Mouse (Mus musculus): ENCODE measurements at regions not wholly inside any gene's neighbourhood (a gene's known extent, or its start where the extent isn't known, plus 50 kb on each side); places are given as distances from the start of the nearest gene placed in this dataset.

- no peaks in the 10 kb centered on the region for H3K4me1 ChIP-seq (ENCODE audit: control insufficient read depth, insufficient read depth, low read length)
- 55% methylated on average over 11 of the region's 11 CpGs for WGBS
- TF ChIP-seq POLR2A (IDR thresholded peaks at IDR 0.05; ENCODE audit: insufficient read depth, low read depth, low read length) (no peak), CTCF (IDR thresholded peaks at IDR 0.05; ENCODE audit: insufficient read depth, low read depth, low read length) (no peak)
- H3K27ac ChIP-seq (ENCODE audit: insufficient read depth, low read depth, low read length), result no peak overlapping the region
- H3K4me3 ChIP-seq (ENCODE audit: insufficient read depth, low read depth, low read length), result no peak overlapping the region
These were observed 233.0 kb upstream of the Cxcr4 start for GRCm38 (mm10) chr1:128824916-128825683.

- H3K4me1 ChIP-seq (ENCODE audit: control insufficient read depth, insufficient read depth, low read length), result no peaks in the 10 kb centered on the region
- no peak overlapping the region for H3K27ac ChIP-seq (ENCODE audit: insufficient read depth, low read depth, low read length)
- 5% methylated on average over 8 of the region's 8 CpGs for WGBS
- TF ChIP-seq POLR2A (IDR thresholded peaks at IDR 0.05; ENCODE audit: insufficient read depth, low read depth, low read length), result no peak
- TF ChIP-seq CTCF (IDR thresholded peaks at IDR 0.05; ENCODE audit: insufficient read depth, low read depth, low read length), result no peak
- no peak overlapping the region for H3K4me3 ChIP-seq (ENCODE audit: insufficient read depth, low read depth, low read length)
These were observed 232.1 kb upstream of the Cxcr4 start for GRCm38 (mm10) chr1:128824235-128824634.

GRCm38 (mm10) chr1:128821991-128822390 lies 229.9 kb upstream of the Cxcr4 start:
- 51% methylated on average over 6 of the region's 6 CpGs for WGBS
- Histone ChIP-seq H3K27ac (ENCODE audit: insufficient read depth, low read depth, low read length) (no peak overlapping the region), H3K4me3 (ENCODE audit: insufficient read depth, low read depth, low read length) (no peak overlapping the region), H3K4me1 (ENCODE audit: control insufficient read depth, insufficient read depth, low read length) (no peaks in the 10 kb centered on the region)
- TF ChIP-seq CTCF (IDR thresholded peaks at IDR 0.05; ENCODE audit: insufficient read depth, low read depth, low read length) (no peak), POLR2A (IDR thresholded peaks at IDR 0.05; ENCODE audit: insufficient read depth, low read depth, low read length) (no peak)

GRCm38 (mm10) chr1:128820527-128820926 lies 228.4 kb upstream of the Cxcr4 start:
- TF ChIP-seq CTCF (IDR thresholded peaks at IDR 0.05; ENCODE audit: insufficient read depth, low read depth, low read length), result no peak
- no peak for TF ChIP-seq POLR2A (IDR thresholded peaks at IDR 0.05; ENCODE audit: insufficient read depth, low read depth, low read length)
- Histone ChIP-seq H3K4me1 (ENCODE audit: control insufficient read depth, insufficient read depth, low read length) (no peaks in the 10 kb centered on the region), H3K4me3 (ENCODE audit: insufficient read depth, low read depth, low read length) (no peak overlapping the region), H3K27ac (ENCODE audit: insufficient read depth, low read depth, low read length) (no peak overlapping the region)
- 100% methylated on average over 1 of the region's 1 CpGs for WGBS

GRCm38 (mm10) chr1:128819611-128820010 lies 227.5 kb upstream of the Cxcr4 start:
- Histone ChIP-seq H3K4me3 (ENCODE audit: insufficient read depth, low read depth, low read length) (no peak overlapping the region), H3K27ac (ENCODE audit: insufficient read depth, low read depth, low read length) (no peak overlapping the region), H3K4me1 (ENCODE audit: control insufficient read depth, insufficient read depth, low read length) (no peaks in the 10 kb centered on the region)
- TF ChIP-seq POLR2A (IDR thresholded peaks at IDR 0.05; ENCODE audit: insufficient read depth, low read depth, low read length) (no peak), CTCF (IDR thresholded peaks at IDR 0.05; ENCODE audit: insufficient read depth, low read depth, low read length) (no peak)
- WGBS, result 91% methylated on average over 6 of the region's 6 CpGs

GRCm38 (mm10) chr1:128813379-128813778 lies 221.3 kb upstream of the Cxcr4 start:
- Histone ChIP-seq H3K4me1 (ENCODE audit: control insufficient read depth, insufficient read depth, low read length) (no peaks in the 10 kb centered on the region), H3K4me3 (ENCODE audit: insufficient read depth, low read depth, low read length) (no peak overlapping the region), H3K27ac (ENCODE audit: insufficient read depth, low read depth, low read length) (no peak overlapping the region)
- WGBS, result 92% methylated on average over 5 of the region's 5 CpGs
- TF ChIP-seq POLR2A (IDR thresholded peaks at IDR 0.05; ENCODE audit: insufficient read depth, low read depth, low read length), result no peak
- no peak for TF ChIP-seq CTCF (IDR thresholded peaks at IDR 0.05; ENCODE audit: insufficient read depth, low read depth, low read length)

- H3K4me3 ChIP-seq (ENCODE audit: insufficient read depth, low read depth, low read length), result no peak overlapping the region
- H3K4me1 ChIP-seq (ENCODE audit: control insufficient read depth, insufficient read depth, low read length), result peaks cover 1% of the 10 kb centered on the region; the same call in 1 of the 2 replicates
- TF ChIP-seq POLR2A (IDR thresholded peaks at IDR 0.05; ENCODE audit: insufficient read depth, low read depth, low read length), result no peak
- no peak for TF ChIP-seq CTCF (IDR thresholded peaks at IDR 0.05; ENCODE audit: insufficient read depth, low read depth, low read length)
- no peak overlapping the region for H3K27ac ChIP-seq (ENCODE audit: insufficient read depth, low read depth, low read length)
- 73% methylated on average over 3 of the region's 3 CpGs for whole genome bisulfite sequencing
These were observed 218.8 kb upstream of the Cxcr4 start for GRCm38 (mm10) chr1:128810860-128811259.

GRCm38 (mm10) chr1:128810094-128810493 lies 218.0 kb upstream of the Cxcr4 start:
- peaks cover 3% of the 10 kb centered on the region; the same call in 1 of the 2 replicates for H3K4me1 ChIP-seq (ENCODE audit: control insufficient read depth, insufficient read depth, low read length)
- WGBS, result 90% methylated on average over 2 of the region's 2 CpGs
- no peak for TF ChIP-seq CTCF (IDR thresholded peaks at IDR 0.05; ENCODE audit: insufficient read depth, low read depth, low read length)
- TF ChIP-seq POLR2A (IDR thresholded peaks at IDR 0.05; ENCODE audit: insufficient read depth, low read depth, low read length), result no peak
- H3K27ac ChIP-seq (ENCODE audit: insufficient read depth, low read depth, low read length), result no peak overlapping the region
- H3K4me3 ChIP-seq (ENCODE audit: insufficient read depth, low read depth, low read length), result no peak overlapping the region

- Histone ChIP-seq H3K4me3 (ENCODE audit: insufficient read depth, low read depth, low read length) (no peak overlapping the region), H3K4me1 (ENCODE audit: control insufficient read depth, insufficient read depth, low read length) (peaks cover 3% of the 10 kb centered on the region; the same call in 1 of the 2 replicates), H3K27ac (ENCODE audit: insufficient read depth, low read depth, low read length) (no peak overlapping the region)
- WGBS, result 86% methylated on average over 8 of the region's 8 CpGs
- no peak for TF ChIP-seq POLR2A (IDR thresholded peaks at IDR 0.05; ENCODE audit: insufficient read depth, low read depth, low read length)
- TF ChIP-seq CTCF (IDR thresholded peaks at IDR 0.05; ENCODE audit: insufficient read depth, low read depth, low read length), result no peak
These were observed 217.5 kb upstream of the Cxcr4 start for GRCm38 (mm10) chr1:128809601-128810000.
